8 mouse cellular contexts compared by ENCODE assay signal in the genomic region with DNA sequence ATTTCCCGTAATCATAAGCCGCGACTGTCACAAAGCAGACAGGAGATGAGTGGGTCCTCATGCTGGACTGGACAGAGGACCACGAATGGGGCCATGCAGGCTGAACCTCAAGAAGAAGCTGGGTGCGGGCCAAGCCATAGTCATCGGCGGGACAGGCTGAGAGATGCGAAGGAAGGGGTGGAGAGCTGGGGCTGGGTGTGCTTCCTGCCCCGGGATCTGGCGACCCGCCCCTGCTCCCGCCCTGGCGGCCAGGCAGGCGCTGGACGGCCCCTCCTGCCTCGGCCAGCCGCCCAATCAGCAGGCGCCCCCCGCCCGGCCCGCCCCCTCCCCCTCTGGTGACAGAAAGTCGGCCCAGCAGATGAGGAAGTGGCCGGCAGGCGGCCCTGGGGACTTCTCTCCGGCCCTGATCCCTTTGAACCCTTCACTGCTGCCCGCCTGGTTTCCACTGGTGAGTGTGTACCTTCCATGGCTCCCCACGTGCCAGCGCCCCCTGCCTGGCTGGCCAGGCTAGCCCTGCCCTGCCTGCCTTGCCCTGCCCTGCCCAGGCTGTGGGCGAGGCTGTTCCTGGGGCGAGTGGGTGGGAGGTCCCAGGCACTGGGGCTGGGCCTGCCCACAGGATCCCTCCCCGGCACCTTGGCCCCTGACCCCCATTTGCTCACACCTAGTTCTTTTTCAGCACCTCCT. TPM values are rescaled to one million over a fixed set of nuclear protein-coding genes. Genes with fewer than 3 reads are reported as not detected.
DNase-seq lines count a peak whose midpoint lies in the region; ATAC-seq and TF ChIP-seq lines count a peak whose summit lies in the region.

A gene (plus strand): TSS at position 326 of the 684 bp plus-strand sequence.

- H3K27me3 ChIP-seq in Patski, result no peaks in the 10 kb centered on the region
- no peaks in the 10 kb centered on the region for H3K27me3 ChIP-seq in hindbrain, embryonic 13.5 days

- H3K4me3 ChIP-seq in hindbrain, embryonic 13.5 days, result peak within 1 kb of the TSS; percentile 53

- ATAC-seq in Patski, result peak; percentile 91
- ATAC-seq in hindbrain, embryonic 13.5 days (ENCODE audit: low FRiP score), result peak; percentile 92

- peaks cover 27% of the 10 kb centered on the region for H3K36me3 ChIP-seq in hindbrain, embryonic 13.5 days

- peaks cover 34% of the 10 kb centered on the region for H3K4me1 ChIP-seq in hindbrain, embryonic 13.5 days (replicated peaks)

- under 1% methylated on average over 30 of the region's 31 CpGs for WGBS in hindbrain, embryonic 13.5 days

- CTCF ChIA-PET in Patski (lab: Charles Lee), result interaction anchor here (1.0 kb wide), 1 partner anchor 139 kb away, joined by 4 read pairs; no protein-coding TSS in a partner anchor

- peak within 1 kb of the TSS; percentile 80 for H3K9ac ChIP-seq in hindbrain, embryonic 13.5 days

- no peaks in the 10 kb centered on the region for H3K9me3 ChIP-seq in hindbrain, embryonic 13.5 days

- in situ Hi-C loops in Patski (cut with MboI; ENCODE audit: low pct_unique_long_range_greater_than_20kb), result no loop called here

- peak within 1 kb of the TSS; percentile 79 for H3K4me2 ChIP-seq in hindbrain, embryonic 13.5 days

- peak within 1 kb of the TSS; percentile 73 for H3K27ac ChIP-seq in hindbrain, embryonic 13.5 days

- POLR2A ChIA-PET in Patski (lab: Charles Lee), result interaction anchor here (0.6 to 1.8 kb wide), 4 partner anchors 8 to 844 kb away, joined by 3 to 7 read pairs (median 4); a partner anchor contains a TSS

- no peak for TF ChIP-seq CTCF in Patski (IDR thresholded peaks at IDR 0.05)

- no peak for DNase-seq in Patski (ENCODE audit: low read depth, low spot score)
- peak; percentile 80 to 83 for DNase-seq in cerebellum, postnatal 14 days
- peak; percentile 52 to 54 for DNase-seq in frontal cortex, postnatal 14 days (ENCODE audit: low spot score in 2 of 2)
- DNase-seq in layer of hippocampus, postnatal 25 days (ENCODE audit: extremely low spot score in 1 of 2, low spot score in 1 of 2), result peak; percentile 45 to 54
- DNase-seq in lung, postnatal 25 days (ENCODE audit: low spot score), result peak; percentile 95
- peak; percentile 87 for DNase-seq in retina, embryonic 14.5 days (ENCODE audit: low spot score)
- DNase-seq in thymus, postnatal 4 days, result peak; percentile 73

RNA-seq across cellular contexts. Expression of the gene that starts here (rescaled TPM):
- polyA plus RNA-seq in Patski (2021), result 63.5 TPM
- polyA plus RNA-seq in hindbrain, embryonic 13.5 days (2015; fragmentation: Nextera tagmentation; extraction: Ambion mirVana), result 32.9 and 33.3 TPM in 2 replicates
- total RNA-seq in layer of hippocampus, postnatal 25 days (2021), result 10 to 100 TPM; 29.5 to 30.3 TPM
